Mouse (Mus musculus): ENCODE results near the gene Scrt2.

DNA sequence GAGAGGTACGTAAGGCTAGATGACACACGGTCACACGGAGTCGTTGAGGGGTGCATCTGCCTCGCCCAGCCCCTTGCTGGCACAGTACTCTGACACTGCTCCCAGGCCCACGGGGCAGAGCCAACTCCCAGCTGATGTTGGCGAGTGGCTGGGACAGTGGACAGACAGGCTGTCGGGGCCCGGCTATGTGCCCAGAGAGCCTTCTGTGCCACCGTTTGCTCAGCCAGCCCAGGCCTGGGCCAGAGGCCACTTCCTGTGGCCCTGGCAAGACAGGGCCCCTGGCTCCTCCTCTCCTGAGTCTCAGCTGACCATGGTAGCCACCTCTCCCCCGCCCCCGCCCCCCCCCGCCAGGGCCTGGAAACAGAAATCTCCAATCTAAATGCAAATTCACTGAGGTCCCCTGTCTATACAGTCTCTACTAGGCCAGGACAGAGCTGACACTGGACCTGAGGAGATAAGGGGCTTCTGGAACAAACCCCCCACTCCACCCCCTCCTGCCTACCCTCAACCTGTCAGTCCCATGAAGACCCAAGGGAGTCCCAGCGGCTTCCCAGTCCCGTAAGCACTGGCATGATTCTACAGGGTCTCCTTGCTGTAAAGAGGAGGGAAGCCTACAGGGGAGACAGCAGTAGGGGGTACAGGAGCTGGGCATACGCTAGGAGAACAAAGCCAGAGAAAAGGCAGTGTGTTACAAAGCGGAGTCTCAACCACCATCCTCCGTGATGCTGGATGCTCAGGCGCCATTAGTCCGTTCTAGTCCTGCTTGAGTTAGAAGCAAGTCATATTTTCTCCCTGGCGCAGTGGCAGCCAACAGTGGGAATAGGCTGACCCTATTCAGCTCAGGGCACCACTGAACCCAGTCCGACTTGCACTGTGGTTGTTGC lies 24.7 kb upstream of the Scrt2 start:
- TF ChIP-seq CTCF (IDR thresholded peaks at IDR 0.05) (no peak), EP300 (IDR thresholded peaks at IDR 0.05) (no peak)
